Mouse (Mus musculus): ENCODE data around the gene Erp27. TPM values are rescaled to one million over a fixed set of nuclear protein-coding genes. Genes with fewer than 3 reads are reported as not detected.
"Not testable (repeated sequence)": the region's sequence is repeated elsewhere in the genome, so short reads cannot be mapped to it uniquely, and the experiment has no call there.

Erp27 gene
- polyA plus RNA-seq, 1 experiment from 2014 or later: not detected

DNA sequence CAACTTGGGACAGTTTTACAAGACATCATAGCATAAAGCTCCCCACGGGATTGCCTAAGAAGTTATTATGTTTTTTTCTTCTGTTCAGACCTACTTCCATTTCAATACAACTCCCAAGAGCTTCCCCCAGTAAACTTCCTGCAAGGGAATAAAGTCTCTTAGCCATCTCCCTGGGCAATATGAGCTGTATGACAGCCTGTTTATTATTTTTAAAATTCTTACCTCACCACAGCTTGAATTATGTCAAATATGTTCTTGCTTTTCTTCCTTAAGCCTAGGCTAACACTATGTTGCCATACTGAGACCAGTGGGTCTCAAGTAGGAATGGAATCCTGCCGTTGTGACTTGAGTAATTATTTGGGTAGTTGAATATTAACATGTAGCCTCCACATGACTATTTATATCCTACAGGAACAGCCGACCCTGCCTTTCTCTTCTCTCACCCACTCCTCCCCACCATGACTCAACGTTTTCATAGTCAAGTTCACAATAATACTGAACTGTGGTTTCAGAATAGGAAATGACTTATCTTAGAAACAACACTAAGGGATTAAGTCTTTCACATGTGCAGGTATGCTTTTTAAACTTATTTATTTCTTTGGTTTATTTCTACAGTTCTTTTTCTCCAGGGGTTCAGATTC lies 21.5 kb downstream of the Erp27 start:
- Histone ChIP-seq H3K27ac (replicated peaks) (no peak overlapping the region), H3K9me3 (no peaks in the 10 kb centered on the region), H3K4me2 (no peak overlapping the region), H3K4me3 (no peak overlapping the region), H3K4me1 (replicated peaks) (no peaks in the 10 kb centered on the region), H3K9ac (no peak overlapping the region), H3K27me3 (no peaks in the 10 kb centered on the region), H3K36me3 (no peaks in the 10 kb centered on the region)
- WGBS: 78% methylated on average over 4 of the region's 4 CpGs
- ATAC-seq (ENCODE audit: low FRiP score, low read depth): no peak

DNA sequence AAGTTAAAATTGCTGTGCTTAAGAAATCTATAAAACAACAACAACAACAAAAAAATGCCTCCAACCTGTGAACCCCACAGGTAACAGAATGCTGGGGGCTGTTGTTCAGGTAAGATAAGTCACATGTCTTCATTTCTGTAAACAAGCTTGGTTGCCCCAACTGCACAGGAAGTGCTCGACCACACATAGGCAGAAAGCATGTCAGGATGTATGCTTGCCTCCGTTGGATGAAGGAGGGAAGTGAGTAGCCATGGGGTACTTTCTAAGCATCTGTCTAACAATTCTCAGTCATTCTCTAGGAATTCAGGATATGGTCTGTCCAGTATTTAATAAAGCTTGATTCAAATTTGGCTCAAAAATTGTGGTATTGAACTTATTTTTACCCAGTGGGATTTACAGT lies 23.0 kb downstream of the Erp27 start:
- WGBS: 85% methylated on average over 2 of the region's 2 CpGs
- no peak for ATAC-seq (ENCODE audit: low FRiP score, low read depth)
- no peak overlapping the region for H3K4me3 ChIP-seq

DNA sequence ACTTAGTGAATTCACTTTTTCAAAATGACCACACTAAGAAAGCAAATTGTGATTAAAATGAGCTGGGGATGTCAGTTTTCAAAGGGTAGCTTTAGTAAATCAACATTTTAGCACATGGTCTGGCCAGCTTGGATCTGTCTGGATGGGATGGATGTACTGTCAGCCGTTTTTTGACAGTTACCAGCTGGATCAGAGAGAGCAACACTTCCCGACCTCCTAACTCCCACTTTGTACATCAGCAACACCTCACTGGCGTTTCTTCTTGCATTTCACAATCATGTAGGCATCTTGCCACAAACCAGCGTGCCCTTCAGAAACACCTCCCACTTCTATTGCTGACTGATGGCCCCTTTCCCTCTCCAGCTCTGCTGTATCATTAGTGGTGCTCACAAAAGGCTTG lies 23.8 kb downstream of the Erp27 start:
- ATAC-seq (ENCODE audit: low FRiP score, low read depth): no peak
- Histone ChIP-seq H3K4me3 (no peak overlapping the region), H3K36me3 (no peaks in the 10 kb centered on the region), H3K9ac (no peak overlapping the region), H3K4me2 (no peak overlapping the region), H3K4me1 (replicated peaks) (no peaks in the 10 kb centered on the region), H3K9me3 (no peaks in the 10 kb centered on the region), H3K27ac (replicated peaks) (no peak overlapping the region), H3K27me3 (no peaks in the 10 kb centered on the region)
- WGBS: 74% methylated on average over 4 of the region's 4 CpGs

More for the DNA sequence above, 23.0 kb downstream of the Erp27 start:
- no peaks in the 10 kb centered on the region for H3K4me1 ChIP-seq (replicated peaks)
- no peaks in the 10 kb centered on the region for H3K27me3 ChIP-seq
- no peak overlapping the region for H3K4me2 ChIP-seq
- no peaks in the 10 kb centered on the region for H3K36me3 ChIP-seq
- H3K27ac ChIP-seq (replicated peaks): no peak overlapping the region
- no peak overlapping the region for H3K9ac ChIP-seq
- H3K9me3 ChIP-seq: no peaks in the 10 kb centered on the region

DNA sequence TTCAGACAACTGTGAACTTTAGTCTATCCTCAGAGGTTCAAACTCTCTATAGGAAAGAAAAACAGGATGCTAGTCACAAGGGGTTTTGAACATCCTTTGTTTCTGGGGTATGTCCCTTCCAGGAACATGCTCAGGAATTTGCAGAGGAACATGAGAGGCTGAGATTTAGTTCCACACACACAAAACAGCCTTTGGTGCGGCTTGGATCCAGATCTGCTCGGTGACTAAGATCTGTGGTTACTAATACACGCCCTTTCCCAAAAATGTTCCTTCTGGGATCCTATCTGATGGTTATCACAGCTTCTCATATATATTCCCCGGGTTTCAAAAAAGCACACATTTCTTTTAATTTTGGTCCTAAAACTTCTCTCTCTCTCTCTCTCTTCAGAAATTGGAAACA lies 24.2 kb downstream of the Erp27 start:
- no peak overlapping the region for H3K27ac ChIP-seq (replicated peaks)
- no peak overlapping the region for H3K4me3 ChIP-seq
- no peak overlapping the region for H3K9ac ChIP-seq
- whole genome bisulfite sequencing: 87% methylated on average over 4 of the region's 4 CpGs
- H3K4me1 ChIP-seq (replicated peaks): no peaks in the 10 kb centered on the region
- no peak for ATAC-seq (ENCODE audit: low FRiP score, low read depth)
- H3K36me3 ChIP-seq: no peaks in the 10 kb centered on the region
- no peaks in the 10 kb centered on the region for H3K27me3 ChIP-seq
- H3K4me2 ChIP-seq: no peak overlapping the region
- no peaks in the 10 kb centered on the region for H3K9me3 ChIP-seq

DNA sequence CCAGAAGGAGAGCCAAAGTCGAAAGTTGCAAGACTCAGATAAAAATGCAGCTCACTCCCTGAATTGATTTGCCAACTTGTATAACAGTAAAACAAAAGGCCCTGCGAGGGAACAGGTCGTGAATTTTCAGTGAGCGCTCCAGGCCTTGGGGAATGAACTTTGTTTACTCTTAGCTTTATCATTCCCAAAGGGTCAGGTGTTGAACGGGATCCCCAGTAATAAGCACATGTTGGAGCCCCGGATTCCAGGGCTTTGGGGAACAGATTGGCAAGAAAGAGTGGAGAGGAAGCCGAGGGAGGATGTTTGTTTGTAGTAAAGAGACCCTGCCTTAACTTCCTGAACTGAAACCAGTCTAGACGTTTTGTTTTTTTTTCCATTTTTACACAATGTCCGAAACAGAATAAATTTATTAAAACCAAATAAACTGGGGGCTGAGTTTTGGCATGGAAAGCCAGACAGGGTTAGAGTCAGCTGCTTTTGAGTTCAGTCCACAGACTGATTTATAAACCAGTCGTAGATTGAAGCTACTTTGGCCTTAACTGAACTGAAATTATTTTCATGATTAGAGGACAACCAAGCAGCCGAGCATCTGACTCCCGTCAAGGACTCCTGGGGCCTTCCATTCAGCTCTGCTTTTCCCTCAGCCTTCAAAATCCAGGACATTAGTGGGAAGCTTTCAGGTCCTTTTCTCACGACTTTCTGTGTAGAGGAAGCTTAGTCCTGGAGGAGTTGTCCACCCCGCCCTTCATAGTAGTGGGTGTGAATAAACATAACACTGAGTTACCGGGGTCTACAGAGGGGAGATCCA lies 27.2 kb downstream of the Erp27 start:
- no peaks in the 10 kb centered on the region for H3K27me3 ChIP-seq
- H3K4me3 ChIP-seq: no peak overlapping the region
- no peak overlapping the region for H3K27ac ChIP-seq (replicated peaks)
- no peak overlapping the region for H3K9ac ChIP-seq
- no peaks in the 10 kb centered on the region for H3K36me3 ChIP-seq
- H3K4me2 ChIP-seq: no peak overlapping the region
- no peak for ATAC-seq (ENCODE audit: low FRiP score, low read depth)
- no peaks in the 10 kb centered on the region for H3K9me3 ChIP-seq
- H3K4me1 ChIP-seq (replicated peaks): no peaks in the 10 kb centered on the region
- 67% methylated on average over 15 of the region's 15 CpGs for WGBS

DNA sequence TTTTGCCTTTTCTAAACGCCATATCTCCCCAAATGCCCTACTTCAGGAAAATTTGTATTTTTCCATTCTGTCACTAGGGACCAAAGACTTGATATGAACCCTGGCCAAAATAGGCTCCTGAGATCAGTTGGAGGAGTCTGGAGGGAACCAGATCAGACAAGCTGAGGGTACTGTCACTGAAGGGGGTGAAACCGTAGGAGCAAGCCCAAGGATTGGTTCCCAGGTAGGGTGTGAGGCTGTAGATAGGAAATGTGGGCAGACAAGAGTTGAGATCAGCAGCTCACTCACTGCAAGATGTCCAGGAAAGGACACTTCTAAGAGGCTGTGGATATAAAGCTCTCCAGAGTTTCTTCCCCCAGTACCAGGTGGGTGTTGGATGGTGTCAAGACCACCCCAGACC lies 30.0 kb downstream of the Erp27 start:
- no peak for ATAC-seq (ENCODE audit: low FRiP score, low read depth)
- Histone ChIP-seq H3K36me3 (no peaks in the 10 kb centered on the region), H3K9ac (no peak overlapping the region), H3K9me3 (no peaks in the 10 kb centered on the region), H3K4me2 (no peak overlapping the region), H3K4me1 (replicated peaks) (no peaks in the 10 kb centered on the region), H3K27me3 (no peaks in the 10 kb centered on the region), H3K27ac (replicated peaks) (no peak overlapping the region), H3K4me3 (no peak overlapping the region)
- WGBS: 94% methylated on average over 2 of the region's 2 CpGs

DNA sequence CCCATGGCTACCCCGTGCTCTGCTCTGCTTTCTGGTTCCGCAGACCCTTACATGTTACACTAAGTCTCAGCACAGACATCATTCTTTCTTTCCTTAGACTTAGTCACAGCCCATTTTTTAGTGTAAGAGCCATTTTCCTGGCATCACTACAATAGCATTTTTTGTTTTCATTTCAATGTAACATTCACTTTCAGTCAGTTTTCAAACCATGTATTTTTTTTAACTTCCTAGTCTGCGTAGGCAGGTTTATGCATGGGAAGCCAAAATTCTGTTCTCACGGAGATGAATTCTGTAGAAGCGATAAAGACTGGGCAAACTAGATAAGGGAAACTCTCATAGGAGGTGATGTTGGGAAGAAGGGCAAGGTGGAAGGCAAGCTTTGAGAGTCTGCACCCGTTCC lies 32.4 kb downstream of the Erp27 start:
- 95% methylated on average over 6 of the region's 6 CpGs for WGBS

DNA sequence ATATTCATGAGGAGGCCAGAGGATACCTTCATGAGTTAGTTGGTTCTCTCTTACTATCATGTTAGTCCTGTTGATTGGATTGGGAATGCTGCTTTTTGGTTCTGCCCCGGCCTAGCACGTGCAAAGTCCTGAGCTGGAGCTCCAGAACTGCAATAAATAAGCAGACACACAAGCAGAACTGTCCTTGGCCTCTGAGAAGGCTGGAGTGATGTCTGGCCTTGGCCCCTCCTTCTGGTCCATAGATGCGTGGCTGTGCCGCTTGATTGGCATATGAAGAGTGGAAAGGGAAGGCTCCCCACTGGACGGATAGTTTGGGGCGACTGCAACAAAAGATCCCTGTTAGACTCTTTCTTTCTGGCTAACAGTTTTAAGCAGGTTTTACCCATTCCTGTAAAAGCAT lies 32.9 kb downstream of the Erp27 start:
- Histone ChIP-seq H3K27ac (replicated peaks) (no peak overlapping the region), H3K36me3 (no peaks in the 10 kb centered on the region), H3K9me3 (no peaks in the 10 kb centered on the region), H3K9ac (no peak overlapping the region), H3K27me3 (no peaks in the 10 kb centered on the region), H3K4me3 (no peak overlapping the region), H3K4me2 (no peak overlapping the region), H3K4me1 (replicated peaks) (no peaks in the 10 kb centered on the region)
- 88% methylated on average over 6 of the region's 6 CpGs for WGBS
- ATAC-seq (ENCODE audit: low FRiP score, low read depth): no peak

More for the DNA sequence above, 32.4 kb downstream of the Erp27 start:
- Histone ChIP-seq H3K36me3 (no peaks in the 10 kb centered on the region), H3K9ac (no peak overlapping the region), H3K4me1 (replicated peaks) (no peaks in the 10 kb centered on the region), H3K4me2 (no peak overlapping the region), H3K27ac (replicated peaks) (no peak overlapping the region), H3K9me3 (no peaks in the 10 kb centered on the region), H3K27me3 (no peaks in the 10 kb centered on the region), H3K4me3 (no peak overlapping the region)
- ATAC-seq (ENCODE audit: low FRiP score, low read depth): no peak

DNA sequence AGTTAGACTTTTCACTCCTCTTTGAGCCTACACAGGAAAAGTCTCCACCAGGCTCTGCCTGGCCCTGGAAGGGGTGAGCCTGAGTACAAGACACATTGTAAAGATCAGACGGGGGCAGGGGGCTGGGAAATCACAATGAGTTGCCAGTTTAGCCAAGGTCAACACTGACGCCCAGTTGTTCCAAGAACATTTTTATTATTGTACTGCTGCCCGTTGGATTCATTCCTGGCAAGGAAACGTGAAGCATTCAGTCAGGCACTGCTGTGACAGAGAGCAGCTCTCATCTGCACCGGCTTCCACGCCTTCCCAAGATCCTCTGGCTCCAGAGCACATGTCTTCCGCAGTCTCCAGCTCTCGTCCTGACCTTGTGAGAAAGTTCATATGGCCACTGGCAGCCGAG lies 34.1 kb downstream of the Erp27 start:
- Histone ChIP-seq H3K27ac (replicated peaks) (no peak overlapping the region), H3K4me1 (replicated peaks) (no peaks in the 10 kb centered on the region), H3K36me3 (no peaks in the 10 kb centered on the region), H3K4me3 (no peak overlapping the region), H3K9me3 (no peaks in the 10 kb centered on the region), H3K4me2 (no peak overlapping the region), H3K9ac (no peak overlapping the region), H3K27me3 (no peaks in the 10 kb centered on the region)
- ATAC-seq (ENCODE audit: low FRiP score, low read depth): no peak
- 75% methylated on average over 9 of the region's 9 CpGs for WGBS

DNA sequence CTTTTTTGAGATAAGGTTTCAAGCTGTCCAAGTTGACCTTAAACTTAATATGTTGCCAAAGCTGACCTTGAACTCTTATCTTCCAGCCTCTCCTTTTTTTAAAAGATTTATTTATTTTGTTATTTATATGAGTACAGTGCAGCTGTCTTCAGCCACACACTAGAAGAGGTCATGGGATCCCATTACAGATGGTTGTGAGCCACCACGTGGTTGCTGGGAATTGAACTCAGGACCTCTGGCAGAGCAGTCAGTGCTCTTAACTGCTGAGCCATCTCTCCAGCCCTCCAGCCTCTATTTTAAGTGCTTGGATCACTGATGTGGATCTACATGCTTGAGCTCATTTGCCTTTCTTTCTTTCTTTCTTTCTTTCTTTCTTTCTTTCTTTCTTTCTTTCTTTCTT lies 37.2 kb downstream of the Erp27 start:
- H3K27me3 ChIP-seq; H3K9me3 ChIP-seq; H3K4me1 ChIP-seq (replicated peaks); H3K9ac ChIP-seq; H3K4me2 ChIP-seq; H3K27ac ChIP-seq (replicated peaks); ATAC-seq (ENCODE audit: low FRiP score, low read depth); H3K36me3 ChIP-seq; H3K4me3 ChIP-seq: not testable (repeated sequence)
- WGBS: 54% methylated on average over 1 of the region's 1 CpGs

DNA sequence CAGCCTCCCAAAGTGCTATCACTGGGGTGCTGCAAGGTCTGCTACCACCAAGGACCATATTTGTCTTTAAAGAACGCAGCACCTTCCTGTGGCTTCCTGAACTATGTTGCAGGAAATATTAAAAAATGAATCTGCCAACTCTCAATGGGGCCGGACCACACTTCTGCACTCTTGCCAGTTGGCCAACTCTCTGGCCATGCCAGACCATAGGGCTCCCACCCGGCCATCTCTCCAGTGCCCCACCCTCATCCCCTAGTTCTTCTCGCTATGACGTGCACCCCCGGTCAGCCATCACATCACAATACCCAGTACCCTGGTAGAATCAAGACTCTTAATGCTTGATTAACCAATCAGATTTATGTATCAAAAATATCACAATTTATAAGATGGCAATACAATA lies 38.0 kb downstream of the Erp27 start:
- no peak overlapping the region for H3K4me2 ChIP-seq
- H3K27me3 ChIP-seq: no peaks in the 10 kb centered on the region
- H3K9ac ChIP-seq: no peak overlapping the region
- no peak overlapping the region for H3K27ac ChIP-seq (replicated peaks)
- no peaks in the 10 kb centered on the region for H3K9me3 ChIP-seq
- 94% methylated on average over 6 of the region's 6 CpGs for WGBS
- no peaks in the 10 kb centered on the region for H3K36me3 ChIP-seq
- no peak overlapping the region for H3K4me3 ChIP-seq
- H3K4me1 ChIP-seq (replicated peaks): no peaks in the 10 kb centered on the region
- no peak for ATAC-seq (ENCODE audit: low FRiP score, low read depth)

DNA sequence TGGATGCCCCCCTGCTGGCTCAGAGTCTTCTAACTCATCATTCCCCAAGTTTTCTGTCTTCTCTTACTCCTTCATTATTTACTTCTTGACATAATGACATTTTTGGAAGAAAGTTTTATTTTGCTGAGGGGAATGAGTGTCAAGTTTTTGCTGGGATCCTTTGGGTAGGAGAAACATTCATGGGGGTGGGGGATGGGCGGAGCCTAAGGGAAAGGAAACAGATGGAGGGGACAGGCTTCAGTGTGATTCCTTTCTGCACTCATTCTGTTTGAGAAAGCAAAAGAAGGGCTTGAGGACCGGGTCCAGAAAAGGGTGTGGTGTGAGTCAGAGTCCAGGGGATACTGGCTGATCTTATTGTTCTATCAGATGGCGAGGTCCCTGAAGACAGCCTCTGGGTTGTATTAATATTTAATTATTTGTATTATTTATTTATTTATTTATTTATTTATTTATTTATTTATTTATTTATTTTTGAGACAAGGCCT lies 38.5 kb downstream of the Erp27 start:
- no peaks in the 10 kb centered on the region for H3K9me3 ChIP-seq
- H3K4me3 ChIP-seq: no peak overlapping the region
- H3K4me2 ChIP-seq: no peak overlapping the region
- H3K4me1 ChIP-seq (replicated peaks): no peaks in the 10 kb centered on the region
- no peaks in the 10 kb centered on the region for H3K27me3 ChIP-seq
- no peak for ATAC-seq (ENCODE audit: low FRiP score, low read depth)
- H3K9ac ChIP-seq: no peak overlapping the region
- H3K36me3 ChIP-seq: no peaks in the 10 kb centered on the region
- H3K27ac ChIP-seq (replicated peaks): no peak overlapping the region
- WGBS: 77% methylated on average over 3 of the region's 3 CpGs
